Mouse (Mus musculus) frontal cortex, postnatal 14 days (tissue): ENCODE measurements around the gene Erich3.

Source experiments
- DNase-seq, 2 experiments: peaks; one replicate each; pipeline ENCODE4 v3.0.0; 2022; ENCODE audit warnings: low spot score in 2 of 2

The Erich3 gene

DNA sequence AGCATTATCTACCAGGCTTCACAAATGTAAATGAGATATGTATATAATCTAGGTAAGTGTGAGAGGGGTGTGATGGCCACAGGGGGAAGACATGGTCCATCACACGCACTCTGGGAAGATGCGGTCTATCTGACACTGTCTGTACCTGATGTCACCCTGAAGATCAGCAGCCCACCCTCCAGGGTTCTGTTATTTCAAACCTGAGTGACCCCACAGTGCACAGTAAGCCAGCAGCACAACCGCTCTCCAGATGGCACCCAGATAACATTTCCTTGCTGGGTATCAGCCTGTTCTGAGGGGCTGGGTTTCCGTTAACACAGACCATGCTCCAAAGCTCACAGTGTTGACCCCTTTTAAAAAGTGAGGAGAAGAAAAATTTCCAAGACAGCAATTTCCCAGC lies 102.7 kb downstream of the Erich3 start:
- no peak for DNase-seq

GRCm38 (mm10) chr3:154771651-154772050 lies 108.0 kb downstream of the Erich3 start:
- no peak for DNase-seq

DNA sequence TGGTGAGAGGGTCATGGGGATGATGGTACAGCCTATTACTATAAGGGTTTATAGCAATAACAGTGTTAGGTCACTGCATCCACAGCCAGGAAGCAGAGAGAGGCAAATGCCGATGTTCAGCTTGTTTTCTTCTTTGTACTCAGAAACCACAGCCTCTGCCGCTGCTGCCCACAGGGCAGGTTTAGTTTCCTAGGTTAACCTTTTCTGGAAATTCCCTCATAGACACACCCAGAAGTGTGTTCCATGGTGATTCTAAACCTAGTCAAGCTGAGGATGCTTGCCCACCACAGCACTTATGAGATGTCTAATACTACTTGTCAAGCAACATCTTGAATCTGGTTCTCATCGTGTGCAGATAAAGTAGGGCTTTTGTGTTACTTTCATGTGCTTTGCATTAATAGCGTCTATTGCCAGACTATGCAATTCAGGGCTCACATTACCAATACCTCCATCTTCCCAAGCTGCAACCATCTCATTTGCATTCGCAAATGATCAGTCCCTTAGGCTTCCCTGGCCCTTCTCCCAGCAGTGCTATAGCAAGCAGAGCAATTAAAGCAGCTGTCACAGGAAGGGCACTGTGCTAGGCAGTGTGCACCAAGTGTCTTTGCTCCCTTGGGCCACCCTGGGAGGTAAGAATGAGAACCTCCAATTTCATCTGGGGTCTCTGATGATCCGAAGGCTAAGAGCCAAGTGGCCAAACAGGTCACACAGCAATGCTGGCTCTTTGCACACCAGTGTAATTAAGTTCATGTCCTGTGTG lies 115.4 kb downstream of the Erich3 start:
- no peak for DNase-seq

DNA sequence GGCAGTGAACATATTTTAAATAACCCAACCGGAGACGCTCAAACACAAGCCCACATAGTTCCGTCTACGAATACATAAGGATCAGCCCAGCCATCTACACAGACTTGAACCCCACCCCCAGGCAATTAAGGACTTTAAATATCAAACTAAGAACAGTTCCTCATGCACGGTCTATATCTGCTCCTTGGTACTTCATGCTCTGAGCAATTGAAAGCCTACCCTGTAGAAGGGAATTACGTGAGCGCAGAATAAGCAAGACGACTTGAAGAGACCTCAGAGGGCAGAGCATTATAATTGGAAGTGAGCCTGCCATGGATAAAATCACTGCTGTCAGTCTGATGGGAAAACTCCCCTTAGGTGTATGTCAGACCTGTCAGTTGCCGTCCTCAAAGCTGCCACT lies 122.7 kb downstream of the Erich3 start:
- DNase-seq = no peak

DNA sequence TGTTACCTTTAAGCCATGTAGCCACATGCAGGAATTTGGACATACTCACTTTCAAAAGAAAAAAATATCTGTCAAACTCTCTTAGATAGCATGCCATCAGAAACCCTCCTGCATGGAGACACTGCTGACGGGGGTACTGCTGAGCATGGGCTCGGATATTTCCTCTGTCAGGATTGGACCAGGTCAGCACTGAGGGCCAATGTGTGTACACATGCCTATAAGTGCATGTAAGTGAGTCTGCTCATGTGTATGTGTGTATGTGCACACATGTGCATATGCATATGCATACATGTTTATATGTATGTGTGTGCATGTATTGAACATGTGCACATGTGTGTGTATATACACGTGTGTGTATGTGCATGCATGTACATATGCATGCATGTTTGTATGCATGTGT lies 124.0 kb downstream of the Erich3 start:
- no peak for DNase-seq

- DNase-seq = no peak
These were observed 129.9 kb downstream of the Erich3 start for GRCm38 (mm10) chr3:154793571-154793970.

- DNase-seq = no peak
These were observed 135.1 kb downstream of the Erich3 start for GRCm38 (mm10) chr3:154798806-154799205.

DNA sequence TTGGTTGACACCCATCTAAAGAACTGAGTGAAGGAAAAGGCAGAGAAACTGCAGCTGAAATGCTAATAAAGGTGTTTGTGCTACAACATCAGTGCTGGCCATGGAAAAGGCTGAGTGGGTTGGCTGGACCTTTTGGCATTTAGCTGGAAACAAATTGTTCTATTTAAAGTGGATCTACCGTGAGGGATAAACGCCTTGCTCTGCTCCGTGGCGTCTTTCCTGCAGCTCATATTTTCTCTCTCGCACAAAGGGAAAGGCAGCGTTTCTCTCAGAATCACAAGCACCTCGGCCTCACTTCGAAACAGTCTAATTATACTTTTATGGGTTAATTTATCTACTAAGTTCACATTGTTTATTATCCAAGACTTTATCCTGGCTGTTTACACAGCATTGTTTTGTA lies 136.8 kb downstream of the Erich3 start:
- DNase-seq = no peak

DNA sequence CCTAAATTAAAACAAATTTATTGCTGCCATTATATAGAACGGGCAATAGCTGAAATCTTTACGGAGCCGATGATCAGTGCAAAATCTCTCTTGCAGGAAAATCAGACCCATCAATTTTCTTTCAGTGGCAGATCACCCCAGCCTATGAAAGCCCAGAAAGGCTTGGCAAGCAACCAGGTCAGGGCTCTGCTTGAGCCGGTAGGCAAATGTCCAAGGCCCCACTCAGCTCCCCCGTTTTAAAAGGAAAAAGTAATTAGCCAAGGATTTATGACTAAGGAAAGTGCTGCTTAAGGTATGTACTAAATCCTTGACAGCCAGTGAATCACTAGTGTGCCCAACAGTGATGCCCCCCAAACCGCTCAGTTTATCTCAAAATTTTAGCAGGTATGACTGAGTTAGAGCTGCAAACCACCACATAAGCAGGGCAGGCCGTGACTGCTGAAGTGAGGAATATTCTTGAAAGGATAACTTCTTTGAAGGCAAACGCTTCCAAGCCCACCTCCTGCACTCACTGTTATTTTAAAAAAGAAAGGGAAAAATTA lies 137.3 kb downstream of the Erich3 start:
- no peak for DNase-seq

- peak; percentile 40 to 62 for DNase-seq
These were observed 143.0 kb downstream of the Erich3 start for GRCm38 (mm10) chr3:154806626-154807025.

DNA sequence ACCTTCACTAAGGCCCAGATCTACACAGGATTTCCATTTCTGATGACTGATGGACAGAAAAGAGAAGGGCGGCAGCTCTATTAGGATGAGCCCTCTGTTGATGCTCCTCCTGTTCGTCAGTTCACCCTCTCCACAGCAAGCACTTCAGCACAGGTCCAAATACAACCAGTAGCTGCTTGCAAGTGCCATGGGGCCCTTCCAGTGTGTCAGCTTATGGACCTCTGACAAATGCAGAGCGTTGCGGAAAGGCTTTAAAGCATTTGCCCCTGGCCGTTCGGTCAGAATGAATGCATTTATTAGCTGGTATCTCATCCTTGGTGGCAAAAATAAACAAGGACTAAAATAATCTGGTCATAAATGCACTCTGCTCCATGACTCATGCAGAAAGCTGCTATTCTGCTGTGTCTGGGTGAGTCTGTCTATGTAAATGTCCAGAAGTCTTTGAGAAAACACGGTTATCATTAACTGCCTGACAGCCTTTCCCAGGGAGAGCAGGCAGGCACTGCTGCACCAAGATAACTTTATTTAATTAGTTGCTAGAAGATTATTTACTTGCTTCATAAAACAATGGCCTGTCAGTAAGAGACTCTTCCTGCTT lies 146.7 kb downstream of the Erich3 start:
- no peak for DNase-seq

DNA sequence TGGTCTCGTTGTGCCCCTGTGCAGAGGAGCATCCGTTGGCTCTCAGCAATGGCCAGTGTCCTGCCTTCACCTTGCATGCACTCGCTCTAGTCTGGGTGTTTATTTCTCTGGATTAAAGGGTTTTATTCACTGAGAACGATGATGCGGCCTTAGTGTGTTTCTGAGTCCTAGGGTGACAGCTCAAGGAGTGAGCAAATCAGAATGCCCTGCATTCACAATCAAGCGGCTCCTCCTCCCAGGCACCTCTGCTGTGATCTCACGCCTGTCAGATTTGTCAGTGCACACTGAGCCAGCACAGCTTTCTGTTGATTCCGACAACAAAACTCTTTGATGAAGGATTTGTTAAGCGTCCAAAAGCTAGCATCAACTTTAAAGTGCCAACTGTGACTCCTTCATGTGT lies 147.6 kb downstream of the Erich3 start:
- DNase-seq = no peak

DNA sequence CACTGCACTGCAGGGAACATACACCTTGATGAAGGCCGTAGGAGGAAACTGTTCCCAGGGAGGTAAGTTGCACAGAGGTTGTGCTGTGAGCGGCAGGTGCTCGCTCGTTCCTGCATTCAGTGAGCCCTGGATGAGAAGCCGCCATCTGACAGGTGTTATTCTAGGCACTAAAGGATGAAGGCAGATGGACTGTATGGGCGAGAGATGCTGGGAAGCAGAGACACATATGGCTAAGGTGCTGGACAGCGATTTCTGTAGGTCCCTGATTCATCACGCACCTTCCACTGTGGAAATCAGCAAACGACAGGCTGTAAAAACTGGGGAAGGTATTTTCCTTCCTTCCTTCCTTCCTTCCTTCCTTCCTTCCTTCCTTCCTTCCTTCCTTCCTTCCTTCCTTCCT lies 148.2 kb downstream of the Erich3 start:
- DNase-seq = no peak

- DNase-seq = no peak
These were observed 149.2 kb downstream of the Erich3 start for GRCm38 (mm10) chr3:154812893-154813292.

DNA sequence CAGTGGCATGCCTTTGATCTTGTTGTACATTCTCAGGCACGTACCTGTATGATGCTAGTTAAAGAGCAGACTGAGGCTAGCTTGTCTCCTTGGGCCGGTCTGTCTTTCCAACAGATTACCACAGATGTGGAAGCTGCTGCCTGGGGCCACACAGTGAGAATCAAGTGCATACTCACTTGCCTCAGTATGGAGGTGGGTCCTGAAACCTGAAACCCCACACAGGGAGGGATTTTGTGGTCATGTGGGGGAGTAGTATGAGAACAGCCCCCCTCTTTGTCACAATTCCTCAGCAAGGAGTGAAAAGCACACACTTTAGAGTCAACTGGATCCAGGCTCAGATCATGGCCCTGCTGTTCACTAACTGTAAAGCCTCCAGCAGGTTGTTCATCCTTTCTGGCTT lies 151.9 kb downstream of the Erich3 start:
- no peak for DNase-seq

GRCm38 (mm10) chr3:154816231-154816630 lies 152.6 kb downstream of the Erich3 start:
- DNase-seq = no peak

DNA sequence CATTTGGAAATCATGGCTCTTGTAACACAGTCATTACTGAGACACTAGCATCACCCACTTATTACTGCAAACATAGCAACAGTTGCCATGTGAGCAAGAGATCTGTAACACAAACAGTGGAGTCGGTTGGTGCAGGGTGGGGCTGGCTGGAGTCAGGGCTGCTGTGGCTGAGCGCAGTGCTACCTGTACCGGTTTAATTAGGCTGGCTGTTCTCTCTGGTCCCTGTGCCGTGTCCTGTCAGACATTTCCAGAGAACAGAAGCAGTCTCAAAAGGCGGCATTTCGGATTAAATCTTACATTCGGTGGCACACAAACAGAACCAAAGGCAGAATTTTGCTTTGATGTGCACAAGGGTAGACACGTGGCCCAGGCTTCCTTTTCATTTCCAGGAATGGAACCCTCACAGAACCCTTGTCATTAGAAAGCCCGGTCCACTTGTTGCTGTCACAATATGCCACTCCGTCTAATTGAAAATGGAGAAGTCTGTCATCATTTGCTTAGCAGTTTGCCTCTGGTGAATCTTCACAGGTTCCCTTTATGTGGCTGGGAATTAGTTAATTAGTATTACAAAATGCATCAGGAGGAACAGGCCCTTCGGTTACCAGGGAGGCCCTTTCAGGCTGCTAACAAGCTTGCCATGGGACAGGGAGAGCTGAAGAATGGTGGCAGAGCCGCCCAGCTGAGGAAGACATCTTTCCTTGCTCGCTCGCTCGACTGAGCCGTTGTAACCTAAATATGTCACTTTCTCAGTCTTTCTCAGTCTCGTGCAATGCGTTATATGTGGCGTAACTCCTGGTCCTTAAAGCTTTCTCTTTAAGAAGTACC lies 153.4 kb downstream of the Erich3 start:
- DNase-seq = peak; percentile 45 to 46
